Mouse (Mus musculus) c-Kit-positive CD71-negative TER-119-negative erythroid progenitor cells, embryonic 14.5 days (primary cell): ENCODE measurements at regions not wholly inside any gene's neighbourhood (a gene's known extent, or its start where the extent isn't known, plus 50 kb on each side); places are given as distances from the start of the nearest gene placed in this dataset.

Experiments used
- DNase-seq: peaks from one replicate; pipeline ENCODE4 v3.0.0-alpha.2; 2013; ENCODE audit warnings: low read depth

GRCm38 (mm10) chr12:13834723-13835122 lies 317.1 kb downstream of the Fam84a start:
- no peak for DNase-seq

- DNase-seq = no peak
These were observed 326.0 kb downstream of the Fam84a start for GRCm38 (mm10) chr12:13825899-13826298.

GRCm38 (mm10) chr12:13815500-13815899 lies 336.4 kb downstream of the Fam84a start:
- no peak for DNase-seq

DNA sequence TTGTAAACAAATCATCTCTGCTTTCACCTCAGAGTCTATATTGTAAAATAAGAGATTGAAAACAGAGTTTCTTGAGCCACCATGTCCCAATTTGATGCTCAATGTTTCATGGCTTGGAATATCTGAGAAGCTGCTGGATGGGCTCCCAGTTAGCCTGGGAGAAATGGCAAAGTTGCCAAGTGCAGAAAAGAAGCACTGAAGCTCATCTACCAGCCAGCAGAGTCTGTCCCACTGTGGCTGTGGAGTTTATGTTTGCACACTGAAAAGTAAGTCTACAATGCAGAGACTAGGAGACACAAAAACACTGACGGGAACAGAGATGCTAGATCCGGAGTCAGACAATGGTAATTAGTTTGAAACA lies 341.7 kb downstream of the Fam84a start:
- DNase-seq = no peak

GRCm38 (mm10) chr12:13809291-13810154 lies 342.3 kb downstream of the Fam84a start:
- DNase-seq = no peak

DNA sequence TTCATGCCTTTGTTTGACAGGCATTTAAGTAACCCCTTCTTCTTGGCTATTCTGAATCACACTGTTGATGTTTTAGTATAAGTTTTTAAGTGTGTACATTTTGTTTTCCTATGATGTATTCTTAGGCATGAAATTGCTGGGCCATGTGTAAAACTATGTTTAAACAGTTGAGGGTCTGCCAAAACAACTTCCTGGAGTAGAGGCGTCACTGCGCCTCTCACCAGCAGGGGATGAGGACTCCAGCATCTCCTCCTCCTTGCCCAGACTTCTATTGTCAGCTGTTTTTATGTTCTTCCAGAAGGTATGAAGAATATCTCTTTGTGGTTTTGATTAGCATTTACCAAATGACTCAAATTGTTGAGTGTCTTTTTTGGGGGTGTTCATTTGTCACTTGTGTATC lies 372.1 kb downstream of the Fam84a start:
- no peak for DNase-seq

DNA sequence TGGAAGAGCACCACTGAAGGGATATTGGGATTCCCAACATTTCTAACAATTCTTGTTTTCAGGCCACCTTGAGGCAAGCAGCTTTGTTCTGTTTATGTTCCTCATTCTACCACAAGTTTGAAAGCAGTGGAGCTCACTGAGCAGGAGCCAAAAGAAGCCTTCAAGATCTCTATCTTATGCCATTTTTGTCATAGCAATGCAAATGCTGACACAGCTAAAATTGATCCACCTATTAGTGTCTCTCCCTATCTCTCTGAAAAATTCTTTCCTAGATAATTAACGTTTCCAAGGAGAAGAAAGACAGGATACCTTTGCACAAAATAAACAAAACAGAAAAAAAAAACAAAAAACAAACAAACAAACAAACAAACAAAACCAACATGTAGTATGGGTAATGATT lies 375.2 kb downstream of the Fam84a start:
- DNase-seq = no peak

GRCm38 (mm10) chr12:13769696-13770095 lies 382.2 kb downstream of the Fam84a start:
- DNase-seq = no peak

- DNase-seq = no peak
These were observed 382.7 kb downstream of the Fam84a start for GRCm38 (mm10) chr12:13769156-13769555.

DNA sequence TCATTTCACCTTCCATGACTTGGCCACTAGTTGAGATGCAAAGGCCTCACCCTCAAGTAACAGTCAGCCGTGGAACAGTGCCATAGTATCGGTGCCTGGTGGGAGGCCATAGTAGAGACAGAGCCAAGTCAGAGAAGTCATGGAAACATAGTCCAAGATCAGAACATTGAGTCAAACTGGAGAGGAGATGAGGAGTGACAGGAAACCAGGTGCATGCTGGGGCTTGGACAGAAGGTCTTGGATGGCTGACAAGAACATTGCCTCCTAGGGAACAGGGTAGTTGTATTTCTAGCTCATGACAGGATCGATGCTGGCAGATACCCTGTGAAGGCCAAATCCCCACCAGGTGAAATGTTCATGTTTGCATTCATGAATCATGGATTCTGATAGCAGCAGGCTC lies 385.4 kb downstream of the Fam84a start:
- DNase-seq = no peak

DNA sequence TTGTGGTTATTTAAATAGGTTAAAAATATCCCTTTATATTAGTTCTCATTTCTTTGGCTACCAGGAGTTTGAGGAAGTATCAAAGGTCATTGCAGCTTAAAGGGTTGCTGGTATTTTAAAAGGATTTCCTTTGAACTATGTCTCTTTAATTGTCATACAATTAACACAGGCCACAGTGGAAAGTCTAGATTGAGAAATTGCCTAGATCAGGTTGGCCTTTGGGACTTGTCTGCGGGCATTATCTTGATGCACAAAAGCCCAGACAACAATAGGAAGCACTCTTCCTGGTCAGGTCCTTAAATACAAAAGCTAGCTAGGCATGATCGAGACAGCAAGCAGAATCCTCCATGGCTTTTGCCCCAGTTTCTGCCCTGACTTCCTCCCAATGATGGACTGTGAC lies 398.0 kb downstream of the Fam84a start:
- DNase-seq = no peak

GRCm38 (mm10) chr12:13744323-13744931 lies 407.4 kb downstream of the Fam84a start:
- no peak for DNase-seq

DNA sequence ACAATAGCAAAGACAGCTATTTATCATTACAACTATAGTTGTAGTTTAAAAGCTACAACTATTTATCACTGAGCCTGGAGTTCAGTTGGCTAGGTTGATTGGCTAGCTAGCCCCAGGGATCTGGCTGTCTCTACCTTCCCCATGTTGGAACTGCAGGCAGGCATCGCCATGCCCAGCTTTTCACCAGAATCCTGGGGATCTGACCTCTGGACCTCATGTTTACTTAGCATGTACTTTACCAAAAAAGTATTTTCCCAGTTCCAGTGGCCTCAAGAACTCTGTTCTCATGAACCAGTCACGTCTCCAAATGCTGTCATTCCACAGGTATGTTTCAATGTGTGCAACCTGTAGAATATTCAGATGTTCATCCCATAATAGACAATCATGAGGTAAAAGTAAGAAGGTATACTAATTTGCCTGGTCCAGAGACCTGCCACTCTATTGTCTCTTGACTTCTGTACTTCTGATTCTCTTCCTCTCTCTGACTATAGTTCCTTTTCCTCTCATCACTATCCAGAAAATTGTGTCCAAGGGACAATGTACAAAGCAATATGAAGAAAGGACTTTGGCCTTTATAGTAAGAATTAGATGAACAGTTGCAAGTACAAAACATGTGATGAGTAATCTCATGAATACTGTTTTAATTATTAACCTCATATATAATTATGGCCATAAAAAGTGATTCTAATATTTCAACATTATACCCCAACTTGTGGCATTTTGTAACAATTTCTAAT lies 421.8 kb downstream of the Fam84a start:
- DNase-seq = no peak

GRCm38 (mm10) chr12:13728986-13729385 lies 422.9 kb downstream of the Fam84a start:
- no peak for DNase-seq

DNA sequence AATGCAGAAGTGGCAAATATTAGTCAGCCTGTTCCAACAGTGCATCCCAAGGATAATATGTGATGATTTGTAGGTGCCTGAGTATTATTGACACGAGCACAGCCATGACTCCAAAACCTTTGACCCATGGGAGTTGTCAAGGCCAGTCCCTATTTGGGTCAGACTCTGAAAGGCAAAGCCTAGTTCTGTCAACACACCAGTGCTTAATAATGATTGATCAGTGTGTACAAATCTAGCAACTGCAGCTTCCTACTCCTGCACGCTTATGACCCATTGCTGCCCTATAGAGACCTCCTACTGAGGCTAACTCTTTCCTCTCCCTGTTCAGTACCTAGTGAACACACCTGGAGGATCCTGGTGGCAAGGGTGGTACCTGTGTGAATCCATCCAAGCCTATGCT lies 427.3 kb downstream of the Fam84a start:
- no peak for DNase-seq

GRCm38 (mm10) chr12:13709806-13710205 lies 440.9 kb downstream of the Nbas start:
- no peak for DNase-seq

GRCm38 (mm10) chr12:13707747-13708146 lies 438.8 kb downstream of the Nbas start:
- no peak for DNase-seq

- no peak for DNase-seq
These were observed 437.6 kb downstream of the Nbas start for GRCm38 (mm10) chr12:13706510-13706909.

DNA sequence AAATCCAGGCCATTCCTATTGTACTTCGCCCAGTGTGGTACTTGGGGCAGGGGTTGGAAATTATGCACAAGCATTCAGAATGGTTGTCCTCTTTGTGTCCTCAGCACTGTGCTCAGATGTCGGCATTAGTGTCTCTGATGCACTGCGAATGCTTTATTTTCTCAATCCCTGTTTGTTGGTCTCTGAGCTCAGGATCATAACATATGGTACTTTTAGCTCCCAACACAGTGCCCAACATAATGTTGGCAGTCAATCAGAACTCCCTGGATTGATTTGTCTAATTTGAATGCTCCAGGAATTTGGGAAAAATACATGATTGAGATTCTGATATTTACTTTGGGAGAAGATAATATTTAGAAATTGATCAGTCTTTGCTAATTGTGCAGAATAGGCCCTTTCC lies 434.7 kb downstream of the Nbas start:
- DNase-seq = no peak

- no peak for DNase-seq
These were observed 430.9 kb downstream of the Nbas start for GRCm38 (mm10) chr12:13699858-13700257.

DNA sequence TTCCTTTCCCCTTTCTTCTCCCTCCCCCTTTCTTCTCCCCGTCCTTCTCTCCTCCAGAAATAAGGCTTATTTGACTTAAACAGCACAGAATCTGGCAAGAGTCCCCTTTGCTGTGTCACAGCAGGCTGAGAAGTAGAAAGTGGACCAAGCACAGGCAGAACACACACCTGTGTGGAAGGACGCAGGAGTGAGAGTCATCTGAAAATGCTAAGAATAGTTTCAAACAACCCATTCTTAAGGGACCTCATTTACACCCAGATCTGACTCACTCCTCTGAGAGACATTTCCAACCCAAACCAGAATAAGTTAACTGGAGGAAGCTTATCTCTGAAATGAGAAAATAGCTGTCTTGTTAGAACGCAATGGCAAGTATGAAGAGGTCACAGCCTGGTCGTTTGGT lies 429.9 kb downstream of the Nbas start:
- no peak for DNase-seq

- DNase-seq = no peak
These were observed 422.6 kb downstream of the Nbas start for GRCm38 (mm10) chr12:13691394-13692165.
